Mouse (Mus musculus) urinary bladder, postnatal 14 days (tissue): ENCODE data around the gene Pias4.
"Not testable (repeated sequence)": the region's sequence is repeated elsewhere in the genome, so short reads cannot be mapped to it uniquely, and the experiment has no call there.

Experiments used
- DNase-seq: peaks from one replicate; pipeline ENCODE4 v3.0.0; 2021; ENCODE audit warnings: low spot score

The Pias4 gene

GRCm38 (mm10) chr10:81167200-81168086, at the start of gene Pias4:
TSS of gene Pias4 (minus strand) at chr10:81167923.
- peak; percentile 100 for DNase-seq

- DNase-seq = not testable (repeated sequence)
Measured at GRCm38 (mm10) chr10:81217267-81217666, 49.5 kb upstream of the Pias4 start.

- DNase-seq = no peak
Measured at GRCm38 (mm10) chr10:81216810-81217209, 49.1 kb upstream of the Pias4 start.

GRCm38 (mm10) chr10:81216260-81216659, 48.5 kb upstream of the Pias4 start:
- no peak for DNase-seq

- DNase-seq = no peak
Measured at GRCm38 (mm10) chr10:81210154-81210553, 42.4 kb upstream of the Pias4 start.

GRCm38 (mm10) chr10:81204137-81204536, 36.4 kb upstream of the Pias4 start:
- no peak for DNase-seq

- no peak for DNase-seq
Measured at GRCm38 (mm10) chr10:81202978-81203720, 35.4 kb upstream of the Pias4 start.

- DNase-seq = no peak
Measured at GRCm38 (mm10) chr10:81201807-81202758, 34.4 kb upstream of the Pias4 start, which contains the start of gene Nmrk2. TSS of gene Nmrk2 (minus strand) at chr10:81202051.

GRCm38 (mm10) chr10:81200605-81201287, 33.0 kb upstream of the Pias4 start:
- no peak for DNase-seq

GRCm38 (mm10) chr10:81200141-81200540, 32.4 kb upstream of the Pias4 start:
- DNase-seq = no peak

GRCm38 (mm10) chr10:81198990-81199389, 31.3 kb upstream of the Pias4 start:
- no peak for DNase-seq

GRCm38 (mm10) chr10:81198230-81198629, 30.5 kb upstream of the Pias4 start:
- peak; percentile 65 for DNase-seq

GRCm38 (mm10) chr10:81197305-81197704, 29.6 kb upstream of the Pias4 start:
- no peak for DNase-seq

- no peak for DNase-seq
Measured at GRCm38 (mm10) chr10:81196470-81197065, 28.8 kb upstream of the Pias4 start.

GRCm38 (mm10) chr10:81195300-81195699, 27.6 kb upstream of the Pias4 start:
- no peak for DNase-seq

GRCm38 (mm10) chr10:81193991-81194774, 26.5 kb upstream of the Pias4 start:
- DNase-seq = peak; percentile 54

- no peak for DNase-seq
Measured at GRCm38 (mm10) chr10:81192968-81193501, 25.3 kb upstream of the Pias4 start.

GRCm38 (mm10) chr10:81192270-81192967, 24.7 kb upstream of the Pias4 start:
- peak; percentile 79 for DNase-seq

GRCm38 (mm10) chr10:81191342-81191982, 23.7 kb upstream of the Pias4 start:
- DNase-seq = no peak
